ENCODE assay signal across 8 mouse cellular contexts in genomic region chr15:96285323-96286014, GRCm38 (mm10). TPM values are rescaled to one million over a fixed set of nuclear protein-coding genes. Genes with fewer than 3 reads are reported as not detected.
DNase-seq lines count a peak whose midpoint lies in the region; ATAC-seq and TF ChIP-seq lines count a peak whose summit lies in the region.

No protein-coding gene starts in this region.

- no peak for TF ChIP-seq CTCF in ES-Bruce4 (IDR thresholded peaks at IDR 0.05; ENCODE audit: low read depth, low read length)
- TF ChIP-seq CTCF in heart, postnatal 0 days (IDR thresholded peaks at IDR 0.05; ENCODE audit: low read depth): no peak

- TF ChIP-seq EP300 in ES-Bruce4 (IDR thresholded peaks at IDR 0.05; ENCODE audit: insufficient read depth, low read depth, low read length): 0 out of 2 replicates have a peak, but pooled peaks have one; percentile 38
- peak; percentile 54 for TF ChIP-seq EP300 in heart, postnatal 0 days (IDR thresholded peaks at IDR 0.05; ENCODE audit: low read depth)

- H3K4me3 ChIP-seq in ES-Bruce4 (ENCODE audit: low read depth, low read length): peak overlapping the region; percentile 91
- peak overlapping the region; percentile 92 for H3K4me3 ChIP-seq in forebrain, embryonic 12.5 days (replicated peaks)
- H3K4me3 ChIP-seq in heart, postnatal 0 days (ENCODE audit: low read depth, low read length): peak overlapping the region; percentile 93
- peak overlapping the region; percentile 93 for H3K4me3 ChIP-seq in liver, embryonic 15.5 days (replicated peaks)
- peak overlapping the region; percentile 97 for H3K4me3 ChIP-seq in neural tube, embryonic 11.5 days (ENCODE audit: low read depth, low read length)
- peak overlapping the region; percentile 91 for H3K4me3 ChIP-seq in stomach, embryonic 16.5 days (replicated peaks; ENCODE audit: low read length)

- H3K4me1 ChIP-seq in ES-Bruce4 (ENCODE audit: control insufficient read depth, insufficient read depth, low read length): no peaks in the 10 kb centered on the region
- peaks cover 38% of the 10 kb centered on the region for H3K4me1 ChIP-seq in forebrain, embryonic 12.5 days
- H3K4me1 ChIP-seq in heart, postnatal 0 days (ENCODE audit: control insufficient read depth, insufficient read depth): peaks cover 16% of the 10 kb centered on the region
- peaks cover 44% of the 10 kb centered on the region for H3K4me1 ChIP-seq in liver, embryonic 15.5 days (replicated peaks)
- peaks cover 9% of the 10 kb centered on the region; the same call in 1 of the 2 replicates for H3K4me1 ChIP-seq in neural tube, embryonic 11.5 days (ENCODE audit: control insufficient read depth, insufficient read depth, low read length)
- peaks cover 21% of the 10 kb centered on the region for H3K4me1 ChIP-seq in stomach, embryonic 16.5 days (ENCODE audit: control insufficient read depth, insufficient read depth, low read length)

- peak overlapping the region; percentile 98 for H3K27ac ChIP-seq in ES-Bruce4 (ENCODE audit: insufficient read depth, low read length)
- peak overlapping the region; percentile 100 for H3K27ac ChIP-seq in forebrain, embryonic 12.5 days
- peak overlapping the region; percentile 100 for H3K27ac ChIP-seq in heart, postnatal 0 days (ENCODE audit: low read depth)
- H3K27ac ChIP-seq in liver, embryonic 15.5 days (replicated peaks): peak overlapping the region; percentile 98
- peak overlapping the region; percentile 100 for H3K27ac ChIP-seq in neural tube, embryonic 11.5 days (ENCODE audit: low read depth, low read length)
- H3K27ac ChIP-seq in stomach, embryonic 16.5 days (ENCODE audit: low read length): peak overlapping the region; percentile 100

- H3K27me3 ChIP-seq in ES-Bruce4 (ENCODE audit: control insufficient read depth, insufficient read depth, low read length, poor library complexity, severe bottlenecking): no peaks in the 10 kb centered on the region
- H3K27me3 ChIP-seq in forebrain, embryonic 12.5 days: no peaks in the 10 kb centered on the region
- no peaks in the 10 kb centered on the region for H3K27me3 ChIP-seq in heart, postnatal 0 days (ENCODE audit: control insufficient read depth, insufficient read depth, low read length)
- no peaks in the 10 kb centered on the region for H3K27me3 ChIP-seq in liver, embryonic 15.5 days
- no peaks in the 10 kb centered on the region for H3K27me3 ChIP-seq in neural tube, embryonic 11.5 days (ENCODE audit: control insufficient read depth, insufficient read depth, low read length)
- H3K27me3 ChIP-seq in stomach, embryonic 16.5 days (ENCODE audit: control insufficient read depth, insufficient read depth, low read length): no peaks in the 10 kb centered on the region

- no peaks in the 10 kb centered on the region; the same call in 1 of the 2 replicates for H3K9me3 ChIP-seq in ES-Bruce4 (replicated peaks; ENCODE audit: control insufficient read depth, insufficient read depth, low read length, poor library complexity, severe bottlenecking)
- H3K9me3 ChIP-seq in forebrain, embryonic 12.5 days: no peaks in the 10 kb centered on the region
- H3K9me3 ChIP-seq in heart, postnatal 0 days (replicated peaks; ENCODE audit: control insufficient read depth, low read length): no peaks in the 10 kb centered on the region
- H3K9me3 ChIP-seq in liver, embryonic 15.5 days (replicated peaks): no peaks in the 10 kb centered on the region
- 0 out of 2 replicates have a peak, but pooled peaks cover 3% of the 10 kb centered on the region for H3K9me3 ChIP-seq in neural tube, embryonic 11.5 days (ENCODE audit: control insufficient read depth, low read length)
- H3K9me3 ChIP-seq in stomach, embryonic 16.5 days (replicated peaks; ENCODE audit: control insufficient read depth, low read length): no peaks in the 10 kb centered on the region

- under 1% methylated on average over 59 of the region's 64 CpGs for WGBS in forebrain, embryonic 12.5 days
- WGBS in heart, postnatal 0 days: under 1% methylated on average over 43 of the region's 64 CpGs
- WGBS in liver, embryonic 15.5 days (ENCODE audit: insufficient replicate concordance): 0% methylated on average over 55 of the region's 64 CpGs
- WGBS in neural tube, embryonic 11.5 days: under 1% methylated on average over 48 of the region's 64 CpGs
- WGBS in stomach, embryonic 16.5 days: under 1% methylated on average over 45 of the region's 64 CpGs

- DNase-seq in c-Kit-positive CD71-positive TER-119-positive erythroid progenitor cells, embryonic 14.5 days (ENCODE audit: low spot score): peak; percentile 76
- DNase-seq in heart, postnatal 0 days (ENCODE audit: low spot score): peak; percentile 91
- DNase-seq in kidney, postnatal 36 days: peak; percentile 91
- peak; percentile 94 for DNase-seq in neural tube, embryonic 11.5 days (ENCODE audit: low spot score)

- no peaks in the 10 kb centered on the region; the same call in 1 of the 2 replicates for H3K36me3 ChIP-seq in ES-Bruce4 (ENCODE audit: control insufficient read depth, insufficient read depth, low read length, poor library complexity, severe bottlenecking)
- H3K36me3 ChIP-seq in forebrain, embryonic 12.5 days (replicated peaks): peaks cover 11% of the 10 kb centered on the region
- no peaks in the 10 kb centered on the region for H3K36me3 ChIP-seq in heart, postnatal 0 days (replicated peaks; ENCODE audit: control insufficient read depth, insufficient read depth, low read length)
- H3K36me3 ChIP-seq in liver, embryonic 15.5 days (replicated peaks): peaks cover 12% of the 10 kb centered on the region
- peaks cover 2% of the 10 kb centered on the region; the same call in 1 of the 2 replicates for H3K36me3 ChIP-seq in neural tube, embryonic 11.5 days (ENCODE audit: control insufficient read depth, insufficient read depth, low read length)
- peaks cover 7% of the 10 kb centered on the region; the same call in 1 of the 2 replicates for H3K36me3 ChIP-seq in stomach, embryonic 16.5 days (ENCODE audit: control insufficient read depth, insufficient read depth, low read length)

- ATAC-seq in forebrain, embryonic 12.5 days (ENCODE audit: low FRiP score): peak; percentile 90
- ATAC-seq in heart, postnatal 0 days (ENCODE audit: insufficient read depth, low read depth): peak; percentile 75
- peak; percentile 53 for ATAC-seq in liver, embryonic 15.5 days (ENCODE audit: insufficient read depth)
- ATAC-seq in neural tube, embryonic 11.5 days (ENCODE audit: insufficient read depth, low FRiP score, low TSS enrichment): peak; percentile 86
- ATAC-seq in stomach, embryonic 16.5 days (ENCODE audit: insufficient read depth, low FRiP score): peak; percentile 81

- peak overlapping the region; percentile 84 for H3K4me2 ChIP-seq in forebrain, embryonic 12.5 days
- H3K4me2 ChIP-seq in heart, postnatal 0 days (ENCODE audit: low read depth, low read length): peak overlapping the region; percentile 73
- H3K4me2 ChIP-seq in liver, embryonic 15.5 days: peak overlapping the region; percentile 95
- H3K4me2 ChIP-seq in neural tube, embryonic 11.5 days (ENCODE audit: low read depth): peak overlapping the region; percentile 73
- peak overlapping the region; percentile 82 for H3K4me2 ChIP-seq in stomach, embryonic 16.5 days (ENCODE audit: low read depth, low read length)

- TF ChIP-seq POLR2A in ES-Bruce4 (IDR thresholded peaks at IDR 0.05; ENCODE audit: insufficient read depth, low read length): no peak

- peak overlapping the region; percentile 100 for H3K9ac ChIP-seq in ES-Bruce4 (ENCODE audit: low read depth, poor library complexity, severe bottlenecking)
- peak overlapping the region; percentile 99 for H3K9ac ChIP-seq in forebrain, embryonic 12.5 days
- H3K9ac ChIP-seq in heart, postnatal 0 days (replicated peaks; ENCODE audit: low read depth, low read length): peak overlapping the region; percentile 97
- peak overlapping the region; percentile 94 for H3K9ac ChIP-seq in liver, embryonic 15.5 days
- peak overlapping the region; percentile 100 for H3K9ac ChIP-seq in neural tube, embryonic 11.5 days (ENCODE audit: low read length)
- H3K9ac ChIP-seq in stomach, embryonic 16.5 days (ENCODE audit: low read length): peak overlapping the region; percentile 100

RNA-seq across cellular contexts. Expression of gene Arid2, which starts 1.8 kb away (rescaled TPM):
- 78.4 and 81.5 TPM in 2 replicates for polyA plus RNA-seq in ES-Bruce4 (2011; ENCODE audit: insufficient read depth, insufficient read length, low read depth, missing spikeins)
- polyA plus RNA-seq in forebrain, embryonic 12.5 days (2016; fragmentation: Nextera tagmentation; extraction: Ambion mirVana): 38.7 and 41.7 TPM in 2 replicates
- 28.4 and 39.8 TPM in 2 replicates for total RNA-seq in heart, postnatal 0 days (2014; rRNA removed; ENCODE audit: low replicate concordance)
- 8.2 and 8.7 TPM in 2 replicates for polyA plus RNA-seq in heart, postnatal 0 days (2015; fragmentation: Nextera tagmentation; extraction: Ambion mirVana)
- polyA plus RNA-seq in liver, embryonic 15.5 days (2015; fragmentation: Nextera tagmentation; extraction: Ambion mirVana): 7.5 and 8.0 TPM in 2 replicates
- polyA plus RNA-seq in neural tube, embryonic 11.5 days (2014; fragmentation: Nextera tagmentation; extraction: Ambion mirVana): 40.1 and 40.3 TPM in 2 replicates
- polyA plus RNA-seq in stomach, embryonic 16.5 days (2015; fragmentation: Nextera tagmentation; extraction: Ambion mirVana): 17.1 and 19.7 TPM in 2 replicates

Comparison
In these comparisons a context has a peak if more than half of its experiments do, and no peak if none do; other contexts are left out.
1. Peak in every context shown above with its lines: DNase-seq, ATAC-seq, H3K4me3 ChIP-seq and H3K27ac ChIP-seq.